Mouse (Mus musculus) heart, adult 9 months (tissue): Measurements from ENCODE around the gene Csnk1e.

ENCODE experiments used
- DNase-seq, 2 experiments: peaks; one replicate each; pipeline ENCODE4 v3.0.0; 2022; ENCODE audit warnings: low spot score in 2 of 2

Csnk1e gene

GRCm38 (mm10) chr15:79395281-79395680 lies 60.1 kb downstream of the Csnk1e start:
- no peak for DNase-seq

GRCm38 (mm10) chr15:79394842-79395241 lies 60.5 kb downstream of the Csnk1e start:
- DNase-seq = no peak

- no peak for DNase-seq
Measured at GRCm38 (mm10) chr15:79393101-79393500, 62.3 kb downstream of the Csnk1e start.

- DNase-seq = no peak
Measured at GRCm38 (mm10) chr15:79392527-79392926, 62.8 kb downstream of the Csnk1e start.

GRCm38 (mm10) chr15:79391447-79392093 lies 63.8 kb downstream of the Csnk1e start:
- peak; percentile 78 to 86 for DNase-seq

GRCm38 (mm10) chr15:79390434-79390833 lies 64.9 kb downstream of the Csnk1e start:
- DNase-seq = no peak

GRCm38 (mm10) chr15:79388171-79388570 lies 67.2 kb downstream of the Csnk1e start:
- DNase-seq = no peak

- no peak for DNase-seq
Measured at GRCm38 (mm10) chr15:79387611-79388010, 67.8 kb downstream of the Csnk1e start.

- no peak for DNase-seq
Measured at GRCm38 (mm10) chr15:79387081-79387480, 68.3 kb downstream of the Csnk1e start.

GRCm38 (mm10) chr15:79381644-79382043 lies 73.7 kb downstream of the Csnk1e start:
- no peak for DNase-seq

GRCm38 (mm10) chr15:79380468-79381444 lies 74.6 kb downstream of the Csnk1e start:
- DNase-seq = peak in 1 of 2 experiments; percentile 77

GRCm38 (mm10) chr15:79379658-79380057 lies 75.7 kb downstream of the Csnk1e start:
- no peak for DNase-seq

GRCm38 (mm10) chr15:79378608-79379007 lies 76.8 kb downstream of the Csnk1e start:
- DNase-seq = no peak

- DNase-seq = peak; percentile 93
Measured at GRCm38 (mm10) chr15:79377681-79378080, 77.7 kb downstream of the Csnk1e start.

- DNase-seq = no peak
Measured at GRCm38 (mm10) chr15:79374760-79375159, 80.6 kb downstream of the Csnk1e start.

- no peak for DNase-seq
Measured at GRCm38 (mm10) chr15:79370281-79370843, 85.0 kb downstream of the Csnk1e start.

GRCm38 (mm10) chr15:79369452-79370280 lies 85.7 kb downstream of the Csnk1e start:
- DNase-seq = no peak

GRCm38 (mm10) chr15:79368861-79369440 lies 86.4 kb downstream of the Csnk1e start:
- peak; percentile 61 to 63 for DNase-seq

- peak; percentile 85 to 86 for DNase-seq
Measured at GRCm38 (mm10) chr15:79368313-79368811, 87.0 kb downstream of the Csnk1e start.
